Mouse (Mus musculus) liver, embryonic 14.5 days (tissue): Measurements from ENCODE around the gene Sft2d2. TPM values are rescaled to one million over a fixed set of nuclear protein-coding genes. Genes with fewer than 3 reads are reported as not detected.
A peak's percentile ranks its signal among the peaks of the same experiment; 100 is the strongest.

Experiments
- ATAC-seq: fragments of 200-750 bp; cut with Nextera tagmentation; 2 replicates; pipeline ENCODE4 v1.8.0; 2017; ENCODE audit warnings: moderate number of reproducible peaks, mild to moderate bottlenecking, moderate library complexity; ENCODE audit not compliant: insufficient read depth
- DNase-seq, 3 experiments: peaks; one replicate each; pipeline ENCODE4 v3.0.0-alpha.2; 2012 to 2013; ENCODE audit warnings: low read depth in 3 of 3, low spot score in 3 of 3
- H3K27ac ChIP-seq: fragments of 300-500 bp; sonication (generic); 2 replicates; pipeline ENCODE4 v1.5.1; 2014; ENCODE audit warnings: moderate library complexity, mild to moderate bottlenecking, control low read depth, inconsistent platforms
- H3K27me3 ChIP-seq: fragments of 300-500 bp; sonication (generic); 2 replicates; pipeline ENCODE4 v1.6.1; 2014; ENCODE audit warnings: mild to moderate bottlenecking, low read length, moderate library complexity; ENCODE audit not compliant: control insufficient read depth, insufficient read depth
- H3K36me3 ChIP-seq: fragments of 300-500 bp; sonication (generic); replicated peaks from 2 replicates; pipeline ENCODE4 v1.6.1; 2014; ENCODE audit warnings: low read depth; ENCODE audit not compliant: control insufficient read depth, insufficient read depth
- H3K4me1 ChIP-seq, 2 experiments: fragments of 200-500 bp in 1 of 2; fragments of 300-500 bp in 1 of 2; sonication (generic) in 1 of 2; replicated peaks; 2 replicates each; pipeline ENCODE4 v1.6.1; 2012 to 2014; ENCODE audit warnings: antibody characterized with exemption in 1 of 2, inconsistent platforms in 1 of 2, low read length in 1 of 2; ENCODE audit not compliant: control insufficient read depth in 2 of 2, insufficient read depth in 2 of 2
- H3K4me2 ChIP-seq: fragments of 300-500 bp; sonication (generic); 2 replicates; pipeline ENCODE4 v1.6.1; 2014; ENCODE audit warnings: low read depth, mild to moderate bottlenecking, control low read depth, moderate library complexity
- H3K4me3 ChIP-seq, 2 experiments: fragments of 200-500 bp in 1 of 2; fragments of 300-500 bp in 1 of 2; sonication (generic) in 1 of 2; 2 replicates each; pipeline ENCODE4 v1.5.1; 2012 to 2014; ENCODE audit warnings: low read depth in 2 of 2, low read length in 2 of 2, mild to moderate bottlenecking in 2 of 2, control low read depth in 1 of 2, inconsistent platforms in 1 of 2, moderate library complexity in 1 of 2; ENCODE audit not compliant: insufficient read depth in 1 of 2
- H3K9ac ChIP-seq: fragments of 300-500 bp; sonication (generic); replicated peaks from 2 replicates; pipeline ENCODE4 v1.6.1; 2014; ENCODE audit warnings: mild to moderate bottlenecking, control low read depth, moderate library complexity
- H3K9me3 ChIP-seq: fragments of 300-500 bp; sonication (generic); 2 replicates; pipeline ENCODE4 v1.6.1; 2016; ENCODE audit warnings: low read length, mixed read lengths; ENCODE audit not compliant: control insufficient read depth
- CTCF ChIP-seq: IDR thresholded peaks from 2 replicates; pipeline ENCODE4 v1.5.1; 2016; ENCODE audit warnings: antibody characterized with exemption, low read depth, control low read depth
- EP300 ChIP-seq: IDR thresholded peaks from 2 replicates; pipeline ENCODE4 v1.6.1; 2016; ENCODE audit warnings: antibody characterized with exemption, low read depth
- whole genome bisulfite sequencing: fragments of 180-500 bp; shearing (Covaris S2); extraction: QIAGEN DNeasy Blood & Tissue Kit; methylation state at CpG from one replicate; pipeline ENCODE4 v1.1.7; 2014; ENCODE audit not compliant: insufficient replicate concordance; 5-methylcytosine and 5-hydroxymethylcytosine counted together
- polyA plus RNA-seq, 2 experiments: library from polyadenylated mRNA; depleted of rRNA in 1 of 2; stranded (reverse) in 1 of 2; unstranded in 1 of 2; fragments of >200 nt; fragmentation: Nextera tagmentation in 1 of 2; extraction: Ambion mirVana in 1 of 2; gene quantifications; 2 replicates each; pipeline versions ENCODE4 v1.2.1 to v1.2.3; 2012 to 2014

Sft2d2 gene
- polyA plus RNA-seq, 2 experiments = 5.0 to 8.0 TPM

DNA sequence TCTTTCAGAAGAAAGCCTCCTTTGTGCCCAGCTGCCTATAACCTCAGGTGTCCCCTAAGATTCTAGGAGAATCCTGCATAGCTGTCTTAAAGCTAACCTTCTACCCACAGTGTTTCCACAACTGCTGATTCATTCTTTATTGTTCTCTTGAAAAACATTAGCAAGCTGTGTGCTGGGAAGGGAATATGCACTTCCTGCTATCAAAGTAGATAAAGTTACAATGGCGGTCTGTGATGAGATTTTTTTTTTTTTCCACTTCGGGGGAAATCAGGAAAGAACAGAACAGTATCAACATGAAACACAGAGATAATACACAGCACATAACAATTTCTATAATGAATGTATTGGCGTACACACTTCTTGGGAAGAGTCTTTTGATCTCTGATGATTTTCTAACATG, 3.6 kb upstream of the Sft2d2 start:
- no peak overlapping the region for H3K4me2 ChIP-seq
- DNase-seq = no peak
- no peaks in the 10 kb centered on the region for H3K27me3 ChIP-seq
- TF ChIP-seq CTCF (no peak), EP300 (no peak)
- no peak overlapping the region for H3K27ac ChIP-seq
- H3K36me3 ChIP-seq = no peaks in the 10 kb centered on the region
- no peak overlapping the region for H3K9ac ChIP-seq
- peaks cover 12 to 19% of the 10 kb centered on the region in 2 experiments for H3K4me1 ChIP-seq
- 13% methylated on average over 3 of the region's 3 CpGs for WGBS
- no peak overlapping the region for H3K4me3 ChIP-seq
- no peaks in the 10 kb centered on the region for H3K9me3 ChIP-seq
- ATAC-seq = no peak

DNA sequence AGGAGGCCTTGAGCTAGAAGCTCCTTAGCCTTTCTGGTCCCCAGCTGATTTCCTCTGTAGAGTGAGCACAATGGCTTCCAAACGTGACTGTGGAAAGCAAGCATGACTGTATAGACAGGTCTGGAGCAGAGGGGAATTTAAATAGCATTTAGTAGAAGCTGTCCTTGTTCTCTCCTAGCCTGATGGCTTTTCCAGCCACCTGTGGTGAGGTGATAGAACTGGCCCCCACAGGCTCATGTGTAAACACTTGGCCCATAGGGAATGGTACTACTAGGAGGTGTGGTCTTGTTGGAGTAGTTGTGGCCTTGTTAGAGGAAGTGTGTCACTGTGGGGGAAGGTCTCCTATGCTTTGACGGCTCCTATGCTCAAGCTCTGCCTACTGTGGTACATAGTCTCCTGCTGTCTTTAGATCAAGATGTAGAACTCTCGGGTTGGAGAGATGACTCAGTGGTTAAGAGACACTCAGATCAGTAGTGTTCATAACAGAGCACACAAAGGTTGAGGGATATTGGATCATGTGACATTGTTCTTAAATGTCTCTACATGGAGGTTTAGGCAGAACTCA, 1.2 kb upstream of the Sft2d2 start:
- H3K9ac ChIP-seq = no peak overlapping the region
- H3K27me3 ChIP-seq = no peaks in the 10 kb centered on the region
- H3K4me3 ChIP-seq = no peak overlapping the region
- DNase-seq (no peak), ATAC-seq (no peak)
- peak overlapping the region; percentile 96 for H3K4me2 ChIP-seq
- H3K36me3 ChIP-seq = no peaks in the 10 kb centered on the region
- peaks cover 12 to 22% of the 10 kb centered on the region in 2 experiments for H3K4me1 ChIP-seq
- no peaks in the 10 kb centered on the region for H3K9me3 ChIP-seq
- no peak for TF ChIP-seq EP300
- no peak for TF ChIP-seq CTCF
- 46% methylated on average over 3 of the region's 3 CpGs for WGBS
- no peak overlapping the region; the same call in 1 of the 2 replicates for H3K27ac ChIP-seq

DNA sequence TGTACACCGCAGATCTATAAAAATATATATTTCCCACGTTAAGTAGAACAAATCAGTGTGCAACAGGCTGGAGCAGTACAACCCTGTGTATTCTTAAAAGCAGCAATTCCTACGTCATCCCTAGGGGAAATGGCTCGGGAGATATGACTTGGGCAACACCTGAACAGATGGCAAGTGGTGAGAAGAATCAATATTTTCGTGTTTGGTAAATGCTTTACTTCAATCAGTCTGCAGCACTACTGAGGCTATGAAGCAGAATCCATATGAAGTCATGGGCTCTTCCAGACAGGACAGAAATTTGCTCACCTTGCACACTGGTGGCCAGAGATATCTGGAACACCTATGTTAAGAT, 400 bp upstream of the Sft2d2 start:
- no peaks in the 10 kb centered on the region for H3K9me3 ChIP-seq
- TF ChIP-seq CTCF (no peak), EP300 (no peak)
- peaks cover 12 to 22% of the 10 kb centered on the region in 2 experiments for H3K4me1 ChIP-seq
- no peaks in the 10 kb centered on the region for H3K36me3 ChIP-seq
- H3K27ac ChIP-seq = peak overlapping the region; percentile 42
- H3K9ac ChIP-seq = peak overlapping the region; percentile 72
- WGBS = 6% methylated on average over 5 of the region's 5 CpGs
- peak overlapping the region; percentile 96 for H3K4me2 ChIP-seq
- no peaks in the 10 kb centered on the region for H3K27me3 ChIP-seq
- peak overlapping the region; percentile 57 to 82 for H3K4me3 ChIP-seq
- ATAC-seq (peak; percentile 40; the same call in 1 of the 2 replicates), DNase-seq (no peak)

DNA sequence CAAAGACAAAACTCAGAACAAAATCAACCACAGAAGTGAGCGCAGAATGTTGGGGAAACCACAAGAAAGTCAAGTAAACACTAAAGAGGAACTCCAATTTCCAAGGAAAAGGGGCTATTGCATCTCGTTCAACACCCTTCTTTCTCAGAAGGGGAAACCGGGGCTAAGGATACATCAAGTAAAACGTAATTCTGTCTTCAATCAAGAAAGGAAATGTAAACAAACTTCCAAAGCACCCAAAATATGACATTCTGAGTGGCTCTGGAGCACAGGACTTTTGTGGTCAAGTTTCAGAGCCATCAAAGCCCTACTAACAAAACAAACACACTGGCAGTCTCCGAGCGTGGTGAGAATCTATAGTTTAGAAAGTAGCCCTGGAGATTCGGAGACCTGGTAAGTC, 812 bp downstream of the Sft2d2 start:
- DNase-seq = no peak
- Histone ChIP-seq H3K27ac (peak overlapping the region; percentile 6), H3K9me3 (no peaks in the 10 kb centered on the region), H3K9ac (peak overlapping the region; percentile 72), H3K4me2 (peak overlapping the region; percentile 96), H3K4me1 (peaks cover 12 to 22% of the 10 kb centered on the region in 2 experiments), H3K4me3 (peak overlapping the region; percentile 57 to 82), H3K36me3 (no peaks in the 10 kb centered on the region), H3K27me3 (no peaks in the 10 kb centered on the region)
- WGBS = 1% methylated on average over 7 of the region's 7 CpGs
- ATAC-seq = no peak
- TF ChIP-seq CTCF = no peak

DNA sequence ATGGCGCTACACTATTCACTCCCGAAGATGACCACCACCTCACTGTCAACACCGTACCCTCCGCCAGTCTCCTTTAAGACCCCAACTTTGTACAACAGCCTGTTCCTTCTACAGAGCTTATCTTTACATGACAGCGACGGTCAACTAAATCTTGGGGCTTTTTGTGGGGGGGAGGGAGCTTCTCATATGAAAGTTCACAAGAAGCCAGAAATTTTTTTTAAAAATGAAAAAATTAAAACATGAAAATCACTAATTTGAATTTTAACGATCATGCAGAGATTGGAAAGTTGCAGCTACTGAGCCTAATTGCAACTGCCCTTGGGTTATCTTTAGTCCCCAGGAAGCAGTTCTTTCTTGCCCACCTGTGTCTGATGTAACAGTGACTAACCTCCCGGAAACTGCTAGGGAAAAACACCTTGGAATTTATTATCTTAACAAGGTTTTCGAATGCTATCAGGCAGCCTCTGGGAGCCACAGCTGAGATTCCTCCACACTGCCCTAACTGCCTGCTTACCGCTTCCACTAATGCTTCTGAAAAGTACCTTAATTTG, 1.4 kb downstream of the Sft2d2 start:
- no peaks in the 10 kb centered on the region for H3K36me3 ChIP-seq
- 12% methylated on average over 10 of the region's 10 CpGs for WGBS
- peak overlapping the region; percentile 96 for H3K4me2 ChIP-seq
- no peaks in the 10 kb centered on the region for H3K9me3 ChIP-seq
- TF ChIP-seq EP300 (no peak; the same call in 1 of the 2 replicates), CTCF (no peak)
- H3K4me1 ChIP-seq = peaks cover 12 to 22% of the 10 kb centered on the region in 2 experiments
- DNase-seq (no peak), ATAC-seq (no peak)
- H3K27me3 ChIP-seq = no peaks in the 10 kb centered on the region
- peak overlapping the region; percentile 10 to 82; a peak in 3 of 4 replicates for H3K4me3 ChIP-seq
- no peak overlapping the region for H3K27ac ChIP-seq
- H3K9ac ChIP-seq = no peak overlapping the region
